Mouse (Mus musculus): Measurements from ENCODE around the gene Lrmp.

DNA sequence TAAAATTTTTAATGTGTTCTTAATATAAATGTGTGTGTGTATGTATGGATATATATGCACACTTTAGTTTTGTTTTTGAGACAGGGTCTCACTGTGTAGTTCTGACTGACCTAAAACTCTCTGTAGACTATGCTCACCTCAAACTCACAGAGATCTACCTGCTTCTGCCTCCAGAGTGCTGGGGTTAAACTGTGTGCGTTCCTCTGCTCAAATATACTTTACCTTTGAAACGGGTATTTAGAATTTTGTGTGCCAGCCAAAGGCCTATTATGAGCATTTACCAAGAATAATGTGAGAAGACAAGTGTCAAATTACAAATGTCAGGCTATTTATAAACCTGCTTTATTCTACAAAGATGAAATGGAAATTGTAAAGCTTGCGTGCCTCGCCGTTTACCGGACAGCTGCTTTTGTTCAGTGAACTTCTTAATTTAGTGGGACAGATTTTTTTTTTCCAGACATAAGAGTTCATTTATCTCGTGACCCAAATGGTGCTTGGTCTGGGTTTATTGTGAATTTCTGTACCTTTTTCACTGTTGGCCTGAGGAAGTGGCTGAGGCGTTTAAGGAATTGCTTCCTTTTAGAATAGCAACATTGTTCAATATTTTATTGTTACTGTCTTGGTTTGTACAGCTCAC, 7.1 kb downstream of the Lrmp start:
- no peak for TF ChIP-seq ZC3H11A (IDR thresholded peaks at IDR 0.05; ENCODE audit: low read depth, low read length)
- peak; percentile 6; the same call in 1 of the 2 replicates for TF ChIP-seq SMC3 (IDR thresholded peaks at IDR 0.05; ENCODE audit: low read depth, low read length)
- TF ChIP-seq CTCF (conservative IDR thresholded peaks at IDR 0.05 in 1 of 2, IDR thresholded peaks at IDR 0.05 in 1 of 2; ENCODE audit: low read depth in 2 of 2, low read length in 2 of 2), result no peak
- no peak for TF ChIP-seq TBP (conservative IDR thresholded peaks at IDR 0.05; ENCODE audit: low read depth, low read length)
- TF ChIP-seq SIN3A (IDR thresholded peaks at IDR 0.05; ENCODE audit: low read length), result 0 out of 2 replicates have a peak, but pooled peaks have one; percentile 19
- TF ChIP-seq MXI1 (IDR thresholded peaks at IDR 0.05; ENCODE audit: low read depth, low read length), result no peak
- TF ChIP-seq MAX (IDR thresholded peaks at IDR 0.05; ENCODE audit: low read length), result no peak
- TF ChIP-seq EP300 (IDR thresholded peaks at IDR 0.05; ENCODE audit: low read length), result peak; percentile 31; the same call in 1 of the 2 replicates

Data from CH12.LX (cell line).